Mouse (Mus musculus) heart, postnatal 25 days (tissue): ENCODE data around the gene Slf1. TPM values are rescaled to one million over a fixed set of nuclear protein-coding genes. Genes with fewer than 3 reads are reported as not detected.
A peak's percentile ranks its signal among the peaks of the same experiment; 100 is the strongest.
"Not testable (repeated sequence)": the region's sequence is repeated elsewhere in the genome, so short reads cannot be mapped to it uniquely, and the experiment has no call there.

Experiments used
- DNase-seq: peaks from one replicate; pipeline ENCODE4 v3.0.0; 2022; ENCODE audit warnings: low spot score
- intact Hi-C: fragments of 180-260 bp; cut with DNase I; formaldehyde crosslinking; loops from one replicate; pipeline ENCODE4 v1.15.1; 2025
- total RNA-seq, 2 experiments: library from RNA; stranded (reverse); gene quantifications; 2 replicates each; pipeline ENCODE4 v1.2.3; 2021

Slf1 gene
- 10 to 100 TPM; 20.2 to 25.9 TPM for total RNA-seq

- intact Hi-C loops = loop anchor here (10.0 kb wide), 1 partner anchor 1070 kb away; no protein-coding TSS in a partner anchor
These were observed at the start of gene Slf1, which contains the start of gene 2210408I21Rik for GRCm38 (mm10) chr13:77134931-77135620. Gene Slf1, minus strand, starts transcription at chr13:77135473. Gene 2210408I21Rik, plus strand, starts transcription at chr13:77135540.

GRCm38 (mm10) chr13:77177931-77178330 lies 42.7 kb upstream of the Slf1 start:
- intact Hi-C loops = no loop called here
- no peak for DNase-seq

More at GRCm38 (mm10) chr13:77134931-77135620, at the start of gene Slf1, which contains the start of gene 2210408I21Rik:
- peak; percentile 75 for DNase-seq

GRCm38 (mm10) chr13:77140890-77141289 lies 5.6 kb upstream of the Slf1 start:
- no peak for DNase-seq
- intact Hi-C loops = no loop called here

GRCm38 (mm10) chr13:77135621-77135981 lies 328 bp upstream of the Slf1 start:
- intact Hi-C loops = loop anchor here (10.0 kb wide), 1 partner anchor 1069 kb away; no protein-coding TSS in a partner anchor
- DNase-seq = no peak

GRCm38 (mm10) chr13:77131132-77131531 lies 4.1 kb downstream of the Slf1 start:
- intact Hi-C loops = loop anchor here (10.0 kb wide), 1 partner anchor 1074 kb away; no protein-coding TSS in a partner anchor
- no peak for DNase-seq

- intact Hi-C loops = no loop called here
These were observed 7.0 kb downstream of the Slf1 start for GRCm38 (mm10) chr13:77128240-77128639.

GRCm38 (mm10) chr13:77125159-77125558 lies 10.1 kb downstream of the Slf1 start:
- no peak for DNase-seq

More at GRCm38 (mm10) chr13:77128240-77128639, 7.0 kb downstream of the Slf1 start:
- DNase-seq = no peak

GRCm38 (mm10) chr13:77118695-77119094 lies 16.6 kb downstream of the Slf1 start:
- intact Hi-C loops = no loop called here

More at GRCm38 (mm10) chr13:77125159-77125558, 10.1 kb downstream of the Slf1 start:
- intact Hi-C loops = no loop called here

GRCm38 (mm10) chr13:77107734-77108133 lies 27.5 kb downstream of the Slf1 start:
- intact Hi-C loops = no loop called here
- DNase-seq = no peak

More at GRCm38 (mm10) chr13:77118695-77119094, 16.6 kb downstream of the Slf1 start:
- DNase-seq = no peak

- DNase-seq, intact Hi-C loops: not testable (repeated sequence)
These were observed 42.4 kb downstream of the Slf1 start for GRCm38 (mm10) chr13:77092876-77093275.

- intact Hi-C loops = no loop called here
- no peak for DNase-seq
These were observed 63.2 kb downstream of the Slf1 start for GRCm38 (mm10) chr13:77072030-77072429.

GRCm38 (mm10) chr13:77068847-77069246 lies 66.4 kb downstream of the Slf1 start:
- intact Hi-C loops = no loop called here
- no peak for DNase-seq

- intact Hi-C loops = no loop called here
- no peak for DNase-seq
These were observed 72.1 kb downstream of the Slf1 start for GRCm38 (mm10) chr13:77063221-77063620.

GRCm38 (mm10) chr13:77049736-77050135 lies 85.5 kb downstream of the Slf1 start:
- intact Hi-C loops = loop anchor here (10.0 kb wide), 2 partner anchors 165 to 1155 kb away; no protein-coding TSS in a partner anchor
- no peak for DNase-seq

GRCm38 (mm10) chr13:77048461-77048860 lies 86.8 kb downstream of the Slf1 start:
- intact Hi-C loops = loop anchor here (10.0 kb wide), 2 partner anchors 166 to 1156 kb away; no protein-coding TSS in a partner anchor
- no peak for DNase-seq

- intact Hi-C loops = loop anchor here (10.0 kb wide), 2 partner anchors 167 to 1157 kb away; no protein-coding TSS in a partner anchor
- no peak for DNase-seq
These were observed 87.9 kb downstream of the Slf1 start for GRCm38 (mm10) chr13:77047179-77047931.

GRCm38 (mm10) chr13:77046416-77046815 lies 88.9 kb downstream of the Slf1 start:
- intact Hi-C loops = loop anchor here (10.0 kb wide), 2 partner anchors 168 to 1158 kb away; no protein-coding TSS in a partner anchor
- DNase-seq = no peak

- DNase-seq = no peak
- intact Hi-C loops = loop anchor here (10.0 kb wide), 2 partner anchors 169 to 1159 kb away; no protein-coding TSS in a partner anchor
These were observed 89.9 kb downstream of the Slf1 start for GRCm38 (mm10) chr13:77045375-77045774.

- intact Hi-C loops = loop anchor here (10.0 kb wide), 2 partner anchors 171 to 1161 kb away; no protein-coding TSS in a partner anchor
- DNase-seq = no peak
These were observed 91.9 kb downstream of the Slf1 start for GRCm38 (mm10) chr13:77043375-77043774.

GRCm38 (mm10) chr13:77029594-77029993 lies 105.7 kb downstream of the Slf1 start:
- DNase-seq = no peak
- intact Hi-C loops = no loop called here
